Mouse (Mus musculus) large intestine, adult 2 months (tissue): Measurements from ENCODE around the gene Gm11983. TPM values are rescaled to one million over a fixed set of nuclear protein-coding genes. Genes with fewer than 3 reads are reported as not detected.
A peak's percentile ranks its signal among the peaks of the same experiment; 100 is the strongest.
"Not testable (repeated sequence)": the region's sequence is repeated elsewhere in the genome, so short reads cannot be mapped to it uniquely, and the experiment has no call there.

Source experiments
- DNase-seq: peaks from one replicate; pipeline ENCODE4 v3.0.0-alpha.2; 2012; ENCODE audit warnings: low read depth, low spot score
- WGBS: fragments of 180-500 bp; shearing (Covaris S2); methylation state at CpG from one replicate; pipeline ENCODE4 v1.1.7; 2018; 5-methylcytosine and 5-hydroxymethylcytosine counted together
- polyA plus RNA-seq: library from polyadenylated mRNA; depleted of rRNA; stranded (reverse); fragments of >200 nt; gene quantifications from 2 replicates; pipeline ENCODE4 v1.2.3, GENCODE M21; 2012; rRNA removed

Gene Gm11983
- polyA plus RNA-seq, result not detected in 2 replicates

DNA sequence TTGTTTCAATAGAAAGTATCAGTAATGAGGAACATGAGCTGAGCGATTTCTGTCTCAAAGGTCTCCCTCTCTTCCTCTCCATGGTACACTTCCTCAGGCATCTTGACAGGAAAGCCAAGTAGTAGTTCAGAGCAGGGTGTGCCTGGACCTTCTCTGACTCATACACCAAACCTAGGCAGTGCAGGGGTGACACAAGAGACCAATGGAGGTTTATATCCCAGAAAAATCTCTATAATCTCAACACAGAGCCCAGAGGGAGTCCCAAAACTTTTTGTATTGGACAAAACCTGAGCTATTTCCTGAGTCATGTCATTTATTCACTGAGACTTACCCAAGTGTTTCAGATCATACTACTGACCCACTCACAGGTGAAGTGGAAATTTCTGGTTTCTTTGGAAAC lies at the start of gene Gm11983:
TSS of gene Gm11983 (minus strand) at position 101 of the 400 bp plus-strand sequence.
- DNase-seq, result no peak
- 83% methylated on average over 1 of the region's 1 CpGs for WGBS

DNA sequence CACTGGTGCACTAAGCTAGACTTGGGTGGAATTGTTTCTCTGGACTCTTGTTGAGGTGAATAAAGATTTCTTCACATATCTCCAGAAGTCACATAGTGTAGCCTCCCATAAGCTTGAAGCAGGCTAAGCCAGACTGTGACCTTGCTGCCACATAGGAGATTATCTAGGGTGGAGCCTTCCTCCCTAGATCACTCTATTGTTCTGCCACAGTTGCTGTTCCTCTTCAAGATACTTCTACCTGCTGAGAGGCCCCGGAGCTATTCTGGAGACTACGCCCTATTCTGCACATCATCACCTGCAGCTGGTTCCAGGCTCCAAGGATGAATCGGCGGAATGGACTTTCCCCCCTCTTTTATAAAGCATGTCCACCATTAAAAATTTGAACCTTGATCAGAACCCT lies 45.6 kb upstream of the Gm11983 start:
- DNase-seq, result not testable (repeated sequence)
- 88% methylated on average over 4 of the region's 4 CpGs for WGBS

GRCm38 (mm10) chr11:6881614-6882013 lies 44.2 kb upstream of the Gm11983 start:
- DNase-seq, result no peak
- WGBS, result 55% methylated on average over 5 of the region's 5 CpGs

DNA sequence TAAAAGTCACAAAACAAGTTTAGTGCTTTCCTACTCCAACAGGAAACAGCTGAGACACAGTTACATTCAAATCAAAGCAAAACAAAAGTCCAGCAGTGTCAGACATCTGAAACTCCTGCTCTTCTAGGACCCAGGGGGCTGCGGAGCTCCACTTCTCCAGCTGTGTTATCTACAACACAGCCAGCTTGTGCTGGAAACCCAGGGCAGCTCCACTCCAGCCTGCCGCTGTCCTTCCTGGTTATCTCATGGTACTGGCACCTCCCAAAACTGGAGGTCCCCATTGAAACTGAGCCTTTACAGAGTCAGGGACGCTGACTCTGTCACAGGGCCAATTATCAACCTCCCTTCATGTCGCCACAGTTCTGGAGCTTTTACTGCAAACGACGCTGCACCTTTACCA lies 40.3 kb upstream of the Gm11983 start:
- WGBS, result 59% methylated on average over 6 of the region's 6 CpGs
- no peak for DNase-seq

DNA sequence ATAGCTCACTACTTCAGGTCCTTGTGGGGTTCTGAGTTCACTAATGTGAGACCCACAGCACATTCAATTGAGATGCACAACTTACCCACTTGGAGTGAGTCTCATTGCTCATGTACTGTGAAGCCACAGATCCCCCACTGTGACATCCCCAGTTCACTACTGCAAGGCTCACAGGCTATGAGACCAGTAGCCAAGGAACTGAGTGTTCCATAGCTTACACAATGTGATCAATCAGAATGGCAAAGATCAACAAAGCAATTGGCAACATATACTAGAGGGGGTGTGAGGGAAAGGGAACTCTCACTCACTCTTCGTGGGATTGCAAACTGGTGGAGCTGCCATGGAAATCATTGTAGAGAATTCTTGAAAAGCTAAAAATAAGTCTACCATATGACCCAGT lies 33.5 kb upstream of the Gm11983 start:
- 86% methylated on average over 1 of the region's 1 CpGs for WGBS
- DNase-seq, result no peak

- no peak for DNase-seq
- 80% methylated on average over 3 of the region's 3 CpGs for WGBS
Observed at GRCm38 (mm10) chr11:6865536-6865935, 28.1 kb upstream of the Gm11983 start.

- 69% methylated on average over 3 of the region's 3 CpGs for WGBS
- DNase-seq, result no peak
Observed at GRCm38 (mm10) chr11:6862185-6862584, 24.7 kb upstream of the Gm11983 start.

DNA sequence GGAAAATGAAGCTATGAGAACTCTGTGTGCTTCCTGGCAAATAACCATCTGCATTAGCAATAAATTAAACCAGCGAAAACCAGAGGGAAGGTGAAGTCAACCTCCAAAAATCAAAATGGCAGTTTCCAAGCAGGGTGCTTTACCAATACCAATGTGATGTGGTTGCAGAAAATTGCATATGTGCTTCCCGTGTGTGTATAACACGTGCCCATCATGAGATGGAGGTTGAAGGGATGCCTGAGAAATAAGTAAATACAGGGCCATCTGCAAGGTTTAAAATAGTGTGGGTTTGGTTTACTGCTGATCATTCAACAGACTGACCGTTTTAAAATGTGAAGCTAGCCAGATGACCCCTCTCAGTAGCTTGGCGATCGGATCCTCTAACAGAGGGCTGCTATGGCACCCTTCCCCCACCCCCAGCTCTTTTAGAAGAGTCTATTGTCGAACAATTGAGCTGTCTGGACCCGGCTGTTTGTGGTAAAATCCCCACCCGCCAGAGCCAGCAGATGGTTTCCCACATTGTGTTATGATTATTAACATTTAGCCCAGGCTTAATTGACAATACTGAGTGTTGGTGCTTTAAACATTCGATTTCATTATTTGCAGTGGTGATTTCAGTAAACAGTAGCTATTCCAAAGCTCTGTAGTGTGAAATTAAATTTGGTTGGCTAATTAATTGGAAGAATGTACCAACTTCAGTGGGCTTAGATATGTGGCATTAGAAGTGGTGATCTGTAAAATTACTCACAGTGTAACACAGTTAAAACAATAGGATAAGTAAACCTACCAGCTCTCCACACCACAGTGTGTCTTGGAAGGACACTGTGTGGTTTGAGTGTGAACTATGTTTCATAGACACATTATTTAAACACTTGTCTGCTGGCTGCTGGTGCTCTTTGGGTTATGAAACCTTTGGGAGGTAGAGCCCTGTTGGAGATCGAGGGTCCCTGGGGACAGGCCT lies 22.7 kb upstream of the Gm11983 start:
- DNase-seq, result no peak
- 39% methylated on average over 11 of the region's 11 CpGs for WGBS

DNA sequence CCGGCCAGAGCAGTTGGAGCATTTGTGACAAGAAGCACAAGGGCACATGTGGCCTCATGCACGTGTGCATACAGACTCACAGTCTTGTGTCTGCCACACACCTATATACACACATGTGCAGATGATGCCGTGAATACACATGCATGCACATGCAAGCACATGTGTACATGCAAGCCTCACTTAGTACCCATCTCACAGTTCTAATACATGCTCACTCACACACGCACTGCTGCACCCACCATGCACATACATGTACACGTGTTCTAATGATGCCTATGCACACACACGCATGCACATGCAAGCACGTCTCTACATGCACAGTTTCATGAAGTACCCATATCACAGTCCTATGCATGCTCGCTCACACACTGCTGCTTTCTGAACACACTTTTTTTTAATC lies 21.6 kb upstream of the Gm11983 start:
- no peak for DNase-seq
- 91% methylated on average over 8 of the region's 8 CpGs for WGBS

DNA sequence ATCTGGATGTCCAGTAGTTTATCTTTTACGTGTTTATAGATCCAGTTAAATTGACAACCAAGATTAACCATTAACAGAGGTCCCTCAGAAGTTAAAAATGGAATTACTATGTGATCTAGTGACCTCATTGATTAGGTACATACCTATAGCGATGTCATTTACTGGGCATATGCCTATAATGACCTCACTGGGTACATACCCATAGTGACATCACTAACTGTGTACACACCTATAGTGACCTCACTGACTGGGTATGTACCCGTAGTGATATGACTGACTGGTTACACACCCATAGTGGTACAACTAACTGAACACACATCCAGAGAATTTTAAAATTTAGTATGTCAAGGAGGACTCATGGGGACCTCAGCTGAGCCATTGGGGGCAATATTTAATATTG lies 18.5 kb upstream of the Gm11983 start:
- no peak for DNase-seq
- WGBS, result 35% methylated on average over 3 of the region's 3 CpGs

DNA sequence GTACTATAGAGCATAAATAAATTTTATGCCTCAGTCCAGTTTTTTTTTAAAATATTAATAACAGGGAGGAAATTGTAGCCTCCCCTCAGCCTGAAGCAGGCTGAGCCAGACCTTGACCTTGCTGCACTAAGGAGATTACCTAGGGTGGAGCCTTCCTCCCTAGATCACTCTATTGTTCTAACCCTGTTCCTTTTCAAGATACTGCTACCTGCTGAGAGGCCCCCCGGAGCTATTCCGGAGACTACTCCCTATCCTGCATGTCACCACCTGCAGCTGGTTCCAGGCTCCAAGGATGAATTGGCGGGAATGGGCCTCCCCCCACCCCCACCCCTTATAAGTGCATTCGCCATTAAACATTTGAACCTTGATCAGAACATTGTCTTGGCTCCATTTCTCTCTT lies 15.9 kb upstream of the Gm11983 start:
- 69% methylated on average over 4 of the region's 4 CpGs for WGBS

DNA sequence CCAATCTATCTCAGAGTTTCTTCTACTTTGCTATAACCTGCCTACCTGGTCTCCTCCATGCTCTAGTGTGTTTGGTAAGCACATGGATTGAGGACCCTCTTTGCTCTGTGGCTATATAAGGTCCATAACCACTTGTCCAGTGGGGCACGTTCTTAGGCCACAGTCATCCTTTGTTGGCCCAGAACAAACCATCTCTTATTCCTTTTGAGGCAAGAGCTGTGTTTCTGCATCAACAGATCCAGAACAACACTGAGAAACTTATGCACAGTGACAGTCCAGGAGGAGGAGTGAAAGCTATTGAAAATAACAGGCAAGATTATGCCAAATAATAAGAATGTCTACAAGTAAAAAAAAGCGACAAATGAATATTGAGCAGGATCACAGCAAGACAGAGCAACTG lies 6.4 kb upstream of the Gm11983 start:
- DNase-seq, result no peak
- 83% methylated on average over 2 of the region's 2 CpGs for WGBS

More for the DNA sequence above, 15.9 kb upstream of the Gm11983 start:
- not testable (repeated sequence) for DNase-seq

DNA sequence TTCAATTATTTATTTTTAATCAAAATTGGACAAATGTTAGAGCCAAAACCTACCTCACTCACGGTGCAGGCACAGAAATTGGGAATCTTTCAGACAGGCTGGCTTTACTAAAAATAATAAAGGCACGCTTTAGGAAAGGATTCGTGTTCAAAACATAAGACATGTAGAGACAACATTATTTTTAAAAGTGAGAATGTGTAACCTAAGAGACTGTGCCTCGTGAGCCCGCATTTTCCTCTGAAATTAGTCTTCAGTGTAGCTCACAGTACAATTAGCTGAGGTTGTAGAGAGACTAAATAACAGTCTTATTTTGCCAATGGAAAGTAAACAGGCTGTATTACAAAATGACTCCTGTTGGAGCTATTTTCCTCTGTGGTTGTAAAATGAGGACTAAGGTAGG lies 4.7 kb upstream of the Gm11983 start:
- DNase-seq, result no peak
- WGBS, result 89% methylated on average over 5 of the region's 5 CpGs

DNA sequence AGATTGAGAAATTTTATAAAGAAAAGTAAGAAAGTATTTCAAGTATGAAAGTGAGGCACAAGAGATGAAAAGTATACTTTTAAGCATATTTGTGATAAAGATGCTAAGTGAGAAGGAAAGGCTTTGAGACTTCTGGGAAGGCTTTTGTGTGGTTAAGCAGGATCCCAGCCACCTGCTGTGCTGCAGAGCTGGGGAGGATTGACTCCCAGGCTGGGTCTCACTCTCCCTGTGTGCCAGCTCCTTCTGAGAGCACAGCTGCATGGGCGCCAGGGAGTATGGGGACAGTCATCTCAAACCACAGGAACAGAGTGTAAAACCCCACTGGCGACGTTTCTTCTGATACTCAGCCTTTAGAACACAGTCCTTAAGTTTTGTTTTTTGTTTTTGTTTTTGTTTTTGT lies 3.3 kb upstream of the Gm11983 start:
- 81% methylated on average over 3 of the region's 3 CpGs for WGBS
- no peak for DNase-seq

- no peak for DNase-seq
- 77% methylated on average over 13 of the region's 13 CpGs for WGBS
Observed at GRCm38 (mm10) chr11:6834636-6835035, 2.8 kb downstream of the Gm11983 start.

DNA sequence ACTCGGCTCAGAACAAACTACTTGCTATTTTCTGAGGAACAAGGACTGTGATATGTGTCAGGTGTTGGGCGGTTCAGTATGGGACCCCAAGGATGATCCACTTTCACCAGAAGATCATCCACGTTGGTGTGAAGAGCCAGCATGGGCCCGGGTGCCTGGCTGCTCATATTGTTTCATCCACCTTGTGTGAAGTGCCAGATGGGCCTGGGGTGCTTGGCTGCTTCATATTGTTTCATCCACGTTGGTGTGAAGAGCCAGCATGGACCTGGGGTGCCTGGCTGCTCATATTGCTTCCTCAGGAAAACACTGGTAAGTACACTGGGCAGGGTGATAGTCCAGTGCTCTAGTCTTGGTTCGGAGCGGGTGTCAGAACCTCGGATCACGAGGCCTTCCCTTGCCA lies 3.7 kb downstream of the Gm11983 start:
- DNase-seq, result no peak
- WGBS, result 89% methylated on average over 9 of the region's 9 CpGs

- WGBS, result 56% methylated on average over 9 of the region's 9 CpGs
- no peak for DNase-seq
Observed at GRCm38 (mm10) chr11:6831931-6832330, 5.5 kb downstream of the Gm11983 start.

DNA sequence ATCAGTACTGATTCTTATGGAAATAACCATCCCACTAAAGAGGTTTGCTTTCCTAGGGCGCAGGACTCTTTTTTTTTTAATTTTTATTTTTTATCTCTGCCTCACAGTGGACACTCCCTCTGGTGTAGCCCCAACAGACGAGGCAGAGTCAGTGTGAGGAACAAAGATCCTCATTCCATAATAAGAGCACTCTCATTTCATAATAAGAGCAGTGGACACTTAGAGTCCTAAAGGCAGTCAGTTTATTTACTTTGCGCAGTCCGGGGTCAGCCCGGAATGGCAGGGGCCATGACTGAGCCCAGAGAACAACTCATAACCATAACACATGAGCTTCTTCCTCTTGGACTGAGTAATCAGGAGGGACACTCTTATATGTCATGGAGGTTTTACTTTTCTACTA lies 9.3 kb downstream of the Gm11983 start:
- DNase-seq, result no peak
- WGBS, result 26% methylated on average over 5 of the region's 5 CpGs

GRCm38 (mm10) chr11:6826157-6826556 lies 11.3 kb downstream of the Gm11983 start:
- WGBS, result 29% methylated on average over 3 of the region's 3 CpGs
- peak; percentile 40 for DNase-seq

GRCm38 (mm10) chr11:6823176-6823575 lies 14.3 kb downstream of the Gm11983 start:
- WGBS, result 86% methylated on average over 2 of the region's 2 CpGs
- DNase-seq, result no peak

- no peak for DNase-seq
- whole genome bisulfite sequencing, result 95% methylated on average over 4 of the region's 4 CpGs
Observed at GRCm38 (mm10) chr11:6814486-6814885, 23.0 kb downstream of the Gm11983 start.
